ENCODE assay signal across 8 mouse cellular contexts in the genomic region with DNA sequence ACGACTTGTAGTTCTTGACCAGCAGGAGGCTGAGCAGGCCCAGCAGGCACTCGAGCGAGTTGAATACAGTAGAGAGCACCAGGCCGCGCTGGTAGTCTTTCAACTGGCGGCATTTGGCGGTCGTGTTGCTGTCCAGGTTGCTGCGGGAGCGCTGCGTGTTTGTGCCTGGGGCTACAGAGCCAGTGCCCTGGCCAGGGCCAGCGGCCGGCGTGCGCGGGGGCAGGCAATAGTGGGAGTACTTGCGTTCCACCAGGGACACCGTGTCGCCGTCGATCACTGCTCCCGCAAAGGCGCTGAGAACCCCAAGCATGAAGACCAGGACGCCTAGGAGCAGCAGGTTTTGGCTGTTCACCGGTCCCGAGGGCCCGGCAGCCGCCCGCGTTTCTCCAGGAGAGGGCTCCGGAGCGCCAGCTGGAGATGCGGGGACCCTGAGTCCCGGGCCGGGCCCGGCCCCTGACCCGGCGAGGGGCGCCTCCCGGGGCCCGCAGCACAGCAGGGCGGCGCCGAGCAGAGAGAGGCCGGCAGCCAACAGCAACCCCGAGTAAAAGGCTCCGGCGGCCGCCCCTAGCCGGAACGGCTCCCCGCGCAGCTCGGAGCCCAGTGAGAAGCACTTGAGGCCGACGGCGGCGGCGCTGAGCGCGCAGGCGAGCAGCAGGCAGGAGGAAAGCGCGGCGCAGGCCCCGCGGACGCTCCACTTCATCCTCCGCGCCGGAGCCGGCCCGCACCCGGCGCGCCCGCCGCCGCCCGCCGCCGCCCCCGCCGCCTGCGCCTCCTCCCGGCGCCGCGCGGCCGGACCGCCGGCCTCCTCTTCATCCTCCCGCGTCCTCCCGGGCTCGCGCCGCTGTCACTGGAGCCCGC. TPM values are rescaled to one million over a fixed set of nuclear protein-coding genes. Genes with fewer than 3 reads are reported as not detected.
DNase-seq lines count a peak whose midpoint lies in the region; ATAC-seq lines count a peak whose summit lies in the region.

No protein-coding gene starts in this region.

- H3K27me3 ChIP-seq in forebrain, embryonic 14.5 days (replicated peaks; ENCODE audit: control insufficient read depth, insufficient read depth, low read length): peaks cover 76% of the 10 kb centered on the region
- H3K27me3 ChIP-seq in hindbrain, embryonic 10.5 days (ENCODE audit: insufficient read depth, poor library complexity, severe bottlenecking): peaks cover 99% of the 10 kb centered on the region

- DNase-seq in MN1 (ENCODE audit: low spot score): peak; percentile 73
- peak; percentile 41 for DNase-seq in cerebellum, adult 11 months
- DNase-seq in forebrain, embryonic 14.5 days (ENCODE audit: low spot score): peak; percentile 46
- peak; percentile 70 for DNase-seq in hindbrain, embryonic 10.5 days (ENCODE audit: low spot score)
- peak; percentile 57 to 60 for DNase-seq in layer of hippocampus, postnatal 10 days (ENCODE audit: low spot score in 2 of 2)
- DNase-seq in lung, postnatal 14 days: peak; percentile 19
- DNase-seq in right cerebral cortex, adult 18-20 months: peak; percentile 53
- no peak for DNase-seq in spleen, postnatal 36 days (ENCODE audit: low spot score in 2 of 2)

- H3K4me1 ChIP-seq in forebrain, embryonic 14.5 days (ENCODE audit: control insufficient read depth, insufficient read depth, low read length): peaks cover 13% of the 10 kb centered on the region
- peaks cover 32% of the 10 kb centered on the region for H3K4me1 ChIP-seq in hindbrain, embryonic 10.5 days (replicated peaks)

- 1% methylated on average over 63 of the region's 100 CpGs for WGBS in forebrain, embryonic 14.5 days
- under 1% methylated on average over 100 of the region's 100 CpGs for WGBS in hindbrain, embryonic 10.5 days

- peak; percentile 74 for ATAC-seq in forebrain, embryonic 14.5 days

- H3K4me3 ChIP-seq in forebrain, embryonic 14.5 days (ENCODE audit: low read depth, low read length): peak overlapping the region; percentile 55
- H3K4me3 ChIP-seq in hindbrain, embryonic 10.5 days: peak overlapping the region; percentile 60

- peak overlapping the region; percentile 63 for H3K9ac ChIP-seq in forebrain, embryonic 14.5 days (ENCODE audit: low read length)

- H3K27ac ChIP-seq in forebrain, embryonic 14.5 days (ENCODE audit: low read depth, low read length): no peak overlapping the region
- H3K27ac ChIP-seq in hindbrain, embryonic 10.5 days: peak overlapping the region; percentile 6; the same call in 1 of the 2 replicates

- H3K4me2 ChIP-seq in forebrain, embryonic 14.5 days (ENCODE audit: low read length): peak overlapping the region; percentile 85

- no peaks in the 10 kb centered on the region for H3K9me3 ChIP-seq in forebrain, embryonic 14.5 days (replicated peaks; ENCODE audit: control insufficient read depth, low read length)
- no peaks in the 10 kb centered on the region for H3K9me3 ChIP-seq in hindbrain, embryonic 10.5 days

- H3K36me3 ChIP-seq in forebrain, embryonic 14.5 days (ENCODE audit: control insufficient read depth, insufficient read depth, low read length): no peaks in the 10 kb centered on the region
- no peaks in the 10 kb centered on the region for H3K36me3 ChIP-seq in hindbrain, embryonic 10.5 days

RNA-seq across cellular contexts. Expression of gene Gm42517, which starts 0.5 kb away (rescaled TPM):
- polyA plus RNA-seq in forebrain, embryonic 14.5 days (2014; fragmentation: Nextera tagmentation; extraction: Ambion mirVana): 0.75 and 1.1 TPM in 2 replicates
- not detected in 2 replicates for polyA plus RNA-seq in hindbrain, embryonic 10.5 days (2016; fragmentation: Nextera tagmentation; extraction: Ambion mirVana)
- total RNA-seq in layer of hippocampus, postnatal 10 days (2021): 10 to 100 TPM; 61.9 to 70.5 TPM

RNA-seq across cellular contexts. Expression of gene Pde6b, which starts 21.0 kb away (rescaled TPM):
- 0.17 TPM in 1 of 2 replicates, not detected in the other for polyA plus RNA-seq in forebrain, embryonic 14.5 days (2014; fragmentation: Nextera tagmentation; extraction: Ambion mirVana)
- polyA plus RNA-seq in hindbrain, embryonic 10.5 days (2016; fragmentation: Nextera tagmentation; extraction: Ambion mirVana): 0.25 and 0.44 TPM in 2 replicates
- total RNA-seq in layer of hippocampus, postnatal 10 days (2021): under 1 TPM in 1 of 2 experiments, not detected in 1; 0.25 TPM

RNA-seq across cellular contexts. Expression of gene Pigg, which starts 54.8 kb away (rescaled TPM):
- 2.3 and 2.5 TPM in 2 replicates for polyA plus RNA-seq in forebrain, embryonic 14.5 days (2014; fragmentation: Nextera tagmentation; extraction: Ambion mirVana)
- polyA plus RNA-seq in hindbrain, embryonic 10.5 days (2016; fragmentation: Nextera tagmentation; extraction: Ambion mirVana): 5.8 and 6.0 TPM in 2 replicates
- total RNA-seq in layer of hippocampus, postnatal 10 days (2021): 1 to 10 TPM; 7.2 to 8.1 TPM

Comparison
In these comparisons a context has a peak if more than half of its experiments do, and no peak if none do; other contexts are left out.
1. DNase-seq: peak in MN1 (single experiment), cerebellum, adult 11 months (single experiment), forebrain, embryonic 14.5 days (single experiment), hindbrain, embryonic 10.5 days (single experiment), layer of hippocampus, postnatal 10 days (2 of 2), lung, postnatal 14 days (single experiment) and right cerebral cortex, adult 18-20 months (single experiment); none in spleen, postnatal 36 days (0 of 2).